Mouse (Mus musculus): ENCODE measurements around the gene Itih5.

DNA sequence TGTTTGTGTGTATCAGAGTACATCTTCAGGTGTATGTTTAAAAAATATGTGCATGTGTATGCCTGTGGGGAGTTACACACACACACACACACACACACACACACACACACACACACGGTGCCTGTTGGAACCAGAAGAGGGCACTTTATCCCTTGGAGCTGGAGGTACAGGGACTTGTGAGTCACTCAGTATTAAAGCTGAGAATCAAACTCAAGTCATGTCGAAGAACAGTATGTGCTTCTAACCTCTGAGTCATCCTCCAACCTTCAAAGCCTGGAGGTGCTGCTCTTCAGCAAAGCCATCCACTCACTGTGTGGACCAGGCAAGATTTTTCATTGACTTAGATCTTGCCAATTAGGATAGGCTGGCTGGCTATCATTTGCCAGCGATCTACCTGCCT is 31.5 kb upstream of the Itih5 start:
- no peak for TF ChIP-seq CTCF (IDR thresholded peaks at IDR 0.05; ENCODE audit: low read depth, low read length)
- no peak for TF ChIP-seq POLR2A (IDR thresholded peaks at IDR 0.05; ENCODE audit: extremely low read depth, insufficient read depth, low read length)
